Mouse (Mus musculus) cerebellum, adult 11-12 months (tissue): ENCODE measurements at regions not wholly inside any gene's neighbourhood (a gene's known extent, or its start where the extent isn't known, plus 50 kb on each side); places are given as distances from the start of the nearest gene placed in this dataset.

Source experiments
- DNase-seq: peaks from one replicate; pipeline ENCODE4 v3.0.0; 2022

GRCm38 (mm10) chr4:88939397-88939796, 59.4 kb upstream of the Ifne start:
- no peak for DNase-seq

GRCm38 (mm10) chr4:88938712-88939032, 58.7 kb upstream of the Ifne start:
- no peak for DNase-seq

- peak; percentile 63 for DNase-seq
These were observed 58.1 kb upstream of the Ifne start for GRCm38 (mm10) chr4:88937866-88938711.

GRCm38 (mm10) chr4:88936976-88937375, 57.0 kb upstream of the Ifne start:
- no peak for DNase-seq

GRCm38 (mm10) chr4:88935901-88936300, 55.9 kb upstream of the Ifne start:
- no peak for DNase-seq

GRCm38 (mm10) chr4:88935316-88935715, 55.3 kb upstream of the Ifne start:
- no peak for DNase-seq

GRCm38 (mm10) chr4:88934266-88935025, 54.4 kb upstream of the Ifne start:
- DNase-seq = no peak

- DNase-seq = no peak
These were observed 51.2 kb upstream of the Ifne start for GRCm38 (mm10) chr4:88931217-88931616.
